Mouse (Mus musculus) layer of hippocampus, adult 8-10 months (tissue): ENCODE results near the gene Ado. TPM values are rescaled to one million over a fixed set of nuclear protein-coding genes. Genes with fewer than 3 reads are reported as not detected.
A peak's percentile ranks its signal among the peaks of the same experiment; 100 is the strongest.

Experiments used
- DNase-seq, 2 experiments: peaks; one replicate each; pipeline ENCODE4 v3.0.0; 2022; ENCODE audit warnings: low spot score in 2 of 2
- total RNA-seq, 4 experiments: library from RNA; stranded (reverse); gene quantifications; 2 replicates each; pipeline ENCODE4 v1.2.4; 2022

Gene Ado
- total RNA-seq, result 10 to 100 TPM; 33.3 to 34.5 (median 33.8) TPM

DNA sequence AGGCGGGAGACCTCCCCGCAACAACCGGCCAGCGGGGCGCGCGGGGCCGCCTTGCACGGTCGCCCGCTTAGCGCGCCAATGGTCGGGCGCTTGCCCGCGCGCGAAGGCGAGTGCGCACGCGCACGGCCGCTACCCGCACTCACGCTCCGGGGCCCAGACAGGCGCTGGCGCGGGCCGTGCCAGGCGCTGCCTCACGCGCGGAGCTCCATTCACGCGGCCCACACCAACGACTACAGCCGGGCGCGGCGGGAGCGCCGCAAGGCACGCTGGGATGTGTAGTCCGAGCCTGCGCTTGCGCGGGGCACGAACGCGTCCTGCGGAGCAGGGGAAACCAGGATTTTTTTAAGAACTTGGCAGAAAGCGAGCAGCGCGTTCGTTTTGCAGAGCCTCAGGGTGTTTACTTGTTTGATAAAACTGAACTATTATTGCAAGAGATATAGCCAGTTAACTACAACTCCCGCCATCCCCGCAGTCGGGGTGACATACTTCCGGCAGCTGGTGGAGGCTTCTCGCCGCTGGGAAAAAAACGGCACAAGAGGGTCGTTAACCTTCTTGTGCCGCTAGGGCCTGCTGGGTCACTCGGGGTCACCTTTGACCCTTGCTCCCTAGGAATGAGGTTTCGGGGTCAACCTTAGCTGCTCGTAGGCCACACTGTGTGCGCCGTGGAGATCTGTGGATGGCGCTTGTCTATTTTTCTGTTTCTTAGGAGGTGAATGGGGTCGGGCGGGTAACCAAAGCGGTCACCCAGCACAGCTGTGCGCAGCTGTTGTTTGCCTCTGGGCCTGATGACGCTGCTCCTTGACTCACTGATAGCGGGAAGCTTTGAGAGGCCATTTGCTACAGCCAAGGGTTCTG, at the start of gene Ado:
Ado (minus strand) TSS at position 79 of the 855 bp plus-strand sequence.
- peak; percentile 92 to 96 for DNase-seq

GRCm38 (mm10) chr10:67595278-67595677, 46.5 kb upstream of the Ado start:
- no peak for DNase-seq

GRCm38 (mm10) chr10:67585873-67586610, 37.3 kb upstream of the Ado start:
- DNase-seq, result no peak

GRCm38 (mm10) chr10:67581698-67582285, 33.0 kb upstream of the Ado start:
- no peak for DNase-seq

DNA sequence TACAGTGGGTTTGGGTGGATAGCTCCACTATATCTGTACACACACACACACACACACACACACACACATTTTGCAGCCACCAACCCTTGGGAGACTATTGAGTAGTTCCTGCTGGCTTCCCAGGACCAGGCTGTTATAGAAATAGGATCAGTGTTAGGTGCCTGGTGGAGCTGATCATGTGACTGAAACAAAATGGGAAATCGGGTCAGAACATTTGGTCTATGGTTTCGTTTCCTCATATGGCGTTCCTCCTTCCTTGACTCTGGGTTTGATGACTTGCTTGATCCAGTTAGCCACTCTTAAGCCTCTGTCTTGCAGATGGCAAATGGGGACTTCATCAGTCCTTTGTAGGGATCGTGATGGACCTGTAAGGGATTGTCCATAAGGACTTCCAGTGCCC, 31.1 kb upstream of the Ado start:
- no peak for DNase-seq

- DNase-seq, result no peak
Measured at GRCm38 (mm10) chr10:67573310-67573709, 24.6 kb upstream of the Ado start.

DNA sequence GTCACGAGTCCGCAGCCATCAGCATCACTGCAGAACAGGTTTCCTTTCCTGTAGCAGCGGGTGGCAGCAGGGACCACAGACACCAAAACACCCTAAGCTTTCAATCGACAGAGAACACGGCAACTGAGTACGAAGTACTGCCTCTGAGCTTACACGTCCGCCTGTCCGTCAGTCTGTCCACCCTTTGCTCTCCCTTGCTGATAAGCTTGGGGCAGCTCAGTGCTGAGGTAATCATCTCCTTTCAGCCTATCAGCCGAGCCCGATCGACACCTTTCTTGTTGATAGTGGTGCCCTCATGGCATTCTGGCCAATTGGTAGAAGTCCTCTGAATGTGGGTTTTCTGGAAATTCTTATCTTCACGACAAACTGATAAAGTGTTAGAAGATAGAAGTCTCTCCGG, 22.7 kb upstream of the Ado start:
- DNase-seq, result no peak

DNA sequence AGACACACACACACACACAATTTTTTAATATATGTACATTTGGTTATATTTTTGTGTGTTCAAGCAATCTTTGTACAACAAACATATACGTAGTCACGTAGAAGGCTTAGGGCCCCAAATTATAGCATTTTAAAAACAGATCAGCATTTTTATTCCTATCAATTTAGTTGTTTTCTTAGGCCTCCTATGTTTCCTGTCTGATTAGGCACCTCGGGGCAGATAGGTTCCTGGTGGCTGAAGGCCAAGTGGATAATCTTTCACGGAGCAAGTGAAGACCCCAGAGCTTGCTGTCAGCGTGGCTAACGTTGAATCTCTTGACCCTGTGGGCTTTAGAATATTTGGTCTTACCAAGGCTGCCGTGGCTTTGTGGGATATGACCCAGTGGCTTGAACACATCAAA, 20.8 kb upstream of the Ado start:
- DNase-seq, result no peak

DNA sequence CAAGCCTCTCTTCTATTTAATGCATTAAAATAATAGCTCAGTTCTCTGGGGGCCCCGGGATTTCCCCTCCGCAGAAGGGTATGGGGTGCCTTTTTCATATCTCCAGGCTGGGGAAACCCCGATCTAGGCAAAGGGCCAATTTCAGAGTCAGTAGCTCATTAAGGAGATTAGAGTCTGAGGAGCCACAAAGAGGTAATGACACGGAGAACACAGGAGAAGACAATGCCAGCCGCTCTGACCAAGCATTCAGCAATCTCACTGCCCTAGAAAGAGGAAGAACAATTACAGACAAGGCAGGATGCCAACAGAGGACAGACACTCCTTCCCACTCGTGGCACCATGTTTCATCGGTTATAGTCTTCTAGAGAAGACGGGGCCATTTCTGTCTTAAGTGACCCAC, 17.3 kb upstream of the Ado start:
- DNase-seq, result no peak

DNA sequence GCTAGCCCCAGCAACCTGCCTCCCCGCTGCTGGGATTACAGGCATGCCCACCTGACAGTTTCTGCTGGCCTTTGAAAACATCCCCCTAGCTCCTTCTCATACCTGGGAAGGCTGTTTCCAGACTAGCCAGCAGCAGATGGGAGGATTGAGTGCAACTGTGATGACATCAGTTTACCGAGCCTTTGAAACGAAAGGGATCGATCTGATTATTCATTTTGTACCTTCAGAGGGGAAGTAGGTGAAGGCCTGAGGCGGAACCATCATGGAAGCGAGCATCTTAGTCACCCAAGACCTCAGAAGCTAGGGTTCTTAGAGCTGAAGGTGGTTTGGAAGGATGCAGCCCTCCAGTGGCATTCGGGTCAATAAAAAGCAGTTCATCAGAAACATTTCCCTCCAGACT, 15.8 kb upstream of the Ado start:
- DNase-seq, result no peak

DNA sequence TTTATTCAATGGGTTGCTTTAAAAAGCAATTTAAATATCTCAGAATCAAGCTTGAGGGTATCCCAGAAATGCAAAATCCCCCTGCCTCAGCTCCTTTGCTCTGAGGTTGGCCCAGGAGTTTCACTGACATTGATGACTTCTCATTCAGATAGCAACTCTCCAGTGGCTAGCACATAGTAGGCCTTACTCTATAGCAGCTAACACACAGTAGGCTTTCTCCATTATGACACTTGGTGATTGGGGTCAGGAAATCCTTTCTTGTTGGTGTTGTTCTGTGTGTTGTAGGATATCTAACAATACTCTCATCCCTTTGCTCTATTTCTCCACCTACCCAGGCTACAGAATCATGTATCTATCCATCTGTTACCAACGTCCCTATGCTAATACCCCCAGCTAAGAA, 12.4 kb upstream of the Ado start:
- DNase-seq, result no peak

- no peak for DNase-seq
Measured at GRCm38 (mm10) chr10:67559765-67560394, 11.1 kb upstream of the Ado start.

DNA sequence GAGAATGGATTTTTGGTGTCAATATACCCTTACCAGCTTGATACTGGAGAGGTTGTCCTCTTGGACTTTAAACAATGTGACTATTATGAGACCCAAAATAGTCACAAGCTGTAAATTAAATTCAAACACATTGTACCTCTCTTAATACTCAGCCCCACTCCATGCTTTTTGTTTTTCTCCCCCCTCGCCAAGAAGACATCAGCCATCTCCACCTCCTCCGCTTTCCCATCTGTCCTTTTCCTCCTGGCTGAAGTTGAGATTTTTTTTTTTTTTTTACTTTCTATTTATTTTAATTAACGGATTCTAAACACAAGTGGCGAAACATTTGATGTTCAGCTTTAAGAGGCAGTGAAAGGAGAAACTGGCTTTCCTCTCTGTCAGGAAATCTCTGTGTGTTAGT, 9.3 kb upstream of the Ado start:
- DNase-seq, result no peak

DNA sequence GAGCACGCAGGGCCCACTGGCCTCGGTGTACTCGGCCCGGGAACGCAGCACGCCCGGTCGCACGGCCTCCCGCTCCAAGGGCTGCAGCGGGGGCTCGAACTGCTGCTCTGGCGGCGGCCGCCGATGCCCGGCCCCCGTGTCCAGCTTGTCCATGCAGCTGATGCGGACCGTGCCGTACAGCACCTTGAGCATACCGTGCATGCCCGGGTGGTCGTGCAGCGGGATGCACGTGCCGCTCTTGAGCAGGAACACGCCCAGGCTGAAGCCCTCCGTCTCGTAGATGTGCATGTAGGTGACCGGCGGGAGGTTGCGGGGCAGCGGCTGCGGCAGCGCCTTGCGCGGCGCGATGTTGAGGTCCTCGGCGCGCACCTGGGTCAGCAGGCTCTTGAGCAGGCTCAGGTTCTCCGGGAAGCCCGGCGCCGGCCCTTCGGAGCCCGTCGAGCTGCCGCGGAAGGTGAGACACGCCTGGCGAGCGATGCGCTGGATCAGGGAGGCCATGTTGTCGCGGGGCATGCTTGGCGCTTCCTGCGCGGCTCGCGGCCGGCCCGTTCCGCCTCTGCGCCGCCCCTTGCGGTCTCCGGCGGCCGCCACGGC, 397 bp downstream of the Ado start:
- DNase-seq, result peak in 1 of 2 experiments; percentile 19

DNA sequence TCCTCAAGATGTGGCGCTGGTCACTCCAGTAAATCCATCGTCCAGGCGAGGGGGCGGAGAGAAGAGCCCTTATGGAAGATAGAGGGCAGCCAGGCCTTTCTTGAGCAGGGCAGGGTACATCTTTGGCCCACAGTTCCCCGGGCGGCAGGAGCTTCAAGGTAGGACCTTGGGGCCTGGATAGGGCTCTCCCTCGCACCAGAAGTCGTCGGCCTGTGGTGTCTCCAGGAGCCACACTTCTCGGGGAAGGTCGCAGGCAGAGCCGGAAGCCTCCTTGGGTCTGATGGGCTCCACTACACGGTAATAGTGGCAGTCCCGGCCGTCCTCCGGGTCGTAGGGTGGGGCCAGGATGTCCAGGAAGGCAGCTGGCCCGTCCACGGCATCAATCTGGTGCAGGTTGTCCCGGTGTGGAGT, 900 bp downstream of the Ado start:
- DNase-seq, result no peak

GRCm38 (mm10) chr10:67540591-67540990, 8.2 kb downstream of the Ado start:
- no peak for DNase-seq

- no peak for DNase-seq
Measured at GRCm38 (mm10) chr10:67539401-67539730, 9.4 kb downstream of the Ado start.

GRCm38 (mm10) chr10:67538585-67539400, 10.0 kb downstream of the Ado start:
- no peak for DNase-seq

DNA sequence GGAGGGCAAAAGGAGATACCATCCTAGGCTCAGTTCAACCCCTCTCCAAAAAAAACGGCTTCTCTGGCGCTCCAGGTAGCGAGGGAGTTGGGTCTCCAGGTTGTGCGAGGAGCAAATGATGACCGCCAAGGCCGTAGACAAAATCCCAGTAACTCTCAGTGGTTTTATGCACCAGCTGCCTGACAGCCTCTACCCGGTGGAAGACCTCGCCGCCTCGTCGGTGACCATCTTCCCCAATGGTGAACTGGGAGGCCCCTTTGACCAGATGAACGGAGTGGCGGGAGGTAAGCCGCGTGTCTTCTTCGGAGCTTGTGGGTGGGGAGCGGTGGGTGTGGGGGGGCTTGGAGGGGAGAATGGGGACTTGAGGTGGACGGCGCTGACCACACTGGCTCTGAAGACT, 10.6 kb downstream of the Ado start:
- no peak for DNase-seq

DNA sequence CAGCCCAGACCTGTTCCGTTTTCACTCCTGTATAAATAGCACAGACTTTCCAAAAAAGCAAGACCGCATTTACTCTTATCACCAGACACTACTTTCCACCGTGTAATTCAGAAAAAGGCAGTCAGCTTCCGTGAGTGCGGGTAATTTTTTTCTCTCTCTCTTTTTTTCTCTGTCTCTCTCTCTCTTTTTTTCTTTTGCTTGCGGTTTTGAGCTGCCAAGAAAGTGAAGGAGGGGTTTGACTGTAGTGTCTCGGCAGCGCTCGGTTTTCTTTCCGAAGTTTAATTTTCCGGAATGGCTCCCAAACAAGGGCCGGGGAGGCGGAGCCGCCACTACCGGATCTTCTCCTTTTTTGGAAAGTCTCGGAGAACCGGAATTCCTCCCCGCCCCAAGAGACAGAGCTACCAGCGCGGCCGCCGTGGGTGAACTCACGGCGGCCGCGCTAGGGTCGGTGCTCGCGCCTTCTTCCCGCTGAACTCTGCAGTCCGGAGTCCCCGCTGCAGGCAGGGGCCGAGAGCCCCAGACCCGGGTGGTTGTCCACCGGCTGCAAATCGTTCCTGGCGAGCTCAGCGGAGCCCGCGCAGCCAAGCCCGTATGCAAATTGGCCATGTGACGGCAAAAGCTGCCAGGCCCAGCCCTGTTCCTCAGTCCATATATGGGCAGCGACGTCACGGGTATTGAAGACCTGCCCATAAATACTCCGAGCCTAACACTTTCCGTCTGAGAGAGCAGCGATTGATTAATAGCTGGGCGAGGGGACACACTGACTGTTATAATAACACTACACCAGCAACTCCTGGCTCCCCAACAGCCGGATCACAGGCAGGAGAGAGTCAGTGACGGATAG, 11.4 kb downstream of the Ado start:
- DNase-seq, result peak; percentile 85 to 87
